Mouse (Mus musculus): Measurements from ENCODE around the gene Ccni.

- TF ChIP-seq CTCF (IDR thresholded peaks at IDR 0.05; ENCODE audit: extremely low read depth, insufficient read depth, insufficient read length, insufficient replicate concordance): no peak
- TF ChIP-seq POLR2A (IDR thresholded peaks at IDR 0.05; ENCODE audit: low read depth, low read length): no peak
Observed at GRCm38 (mm10) chr5:93205371-93206108, 755 bp downstream of the Ccni start.

Data from spleen, adult 2 months (tissue).